Mouse (Mus musculus): ENCODE results near the gene Ttc29. TPM values are rescaled to one million over a fixed set of nuclear protein-coding genes. Genes with fewer than 3 reads are reported as not detected.

Ttc29 gene
- polyA plus RNA-seq, 1 experiment from 2014 or later, result 0.09 TPM

DNA sequence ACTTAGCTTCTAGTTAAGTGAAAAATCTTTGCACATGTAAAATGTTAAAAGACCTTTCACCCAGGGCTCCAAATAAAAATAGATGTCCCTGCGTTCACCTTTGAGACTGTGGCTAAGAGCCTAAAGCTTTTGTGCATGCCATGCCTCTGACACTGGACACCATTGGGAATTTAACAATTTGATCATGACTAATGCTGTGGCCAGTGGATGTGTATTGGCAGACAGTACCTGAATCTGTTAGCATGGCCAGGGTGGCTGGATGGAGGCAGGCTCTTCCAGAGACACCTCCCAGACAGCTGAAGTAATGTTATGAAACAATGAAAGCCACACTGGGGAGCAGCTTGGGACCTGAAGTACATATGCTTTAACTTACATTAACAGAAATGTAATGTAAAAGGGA is 229.7 kb downstream of the Ttc29 start:
- 79% methylated on average over 1 of the region's 1 CpGs for WGBS
- H3K9ac ChIP-seq, result no peak overlapping the region
- H3K27ac ChIP-seq, result no peak overlapping the region
- H3K4me1 ChIP-seq, result 0 out of 2 replicates have a peak, but pooled peaks cover 3% of the 10 kb centered on the region
- no peaks in the 10 kb centered on the region for H3K36me3 ChIP-seq
- peaks cover 77% of the 10 kb centered on the region for H3K27me3 ChIP-seq
- H3K9me3 ChIP-seq, result no peaks in the 10 kb centered on the region
- H3K4me2 ChIP-seq (replicated peaks), result no peak overlapping the region
- no peak overlapping the region for H3K4me3 ChIP-seq
- no peak for ATAC-seq (ENCODE audit: low FRiP score, low read depth)

Other genes with a start within 250 kb of the Ttc29 start
- gene Pou4f2, start 223.3 kb downstream of the Ttc29 start, polyA plus RNA-seq (2015; fragmentation: Nextera tagmentation; extraction: Ambion mirVana), result 0.09 TPM in 1 of 2 replicates, not detected in the other

Measured in limb, embryonic 13.5 days (tissue).